Mouse (Mus musculus): ENCODE results near the gene Glul.
"Not testable (repeated sequence)": the region's sequence is repeated elsewhere in the genome, so short reads cannot be mapped to it uniquely, and the experiment has no call there.

DNA sequence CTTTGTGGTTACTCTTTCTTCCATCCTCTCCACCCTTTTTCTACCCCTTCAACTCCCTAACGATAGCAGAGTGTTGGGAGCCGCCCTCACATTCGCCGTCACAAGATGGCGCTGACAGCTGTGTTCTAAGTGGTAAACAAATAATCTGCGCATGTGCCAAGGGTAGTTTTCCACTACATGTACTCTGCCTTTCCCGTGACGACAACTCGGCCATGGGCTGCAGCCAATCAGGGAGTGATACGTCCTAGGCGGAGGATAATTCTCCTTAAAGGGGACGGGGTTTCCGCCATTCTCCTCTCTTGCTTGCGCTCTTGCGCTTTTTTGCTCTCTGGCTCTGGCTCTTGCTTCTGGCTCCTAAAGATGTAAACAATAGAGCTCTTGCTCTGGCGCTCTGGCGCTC lies 19.4 kb upstream of the Glul start:
- TF ChIP-seq POLR2A, CTCF (IDR thresholded peaks at IDR 0.05; ENCODE audit: insufficient read depth, low read depth, low read length): not testable (repeated sequence)

Measured in olfactory bulb, adult 2 months (tissue).